Mouse (Mus musculus): ENCODE measurements around the gene Zfyve1.

DNA sequence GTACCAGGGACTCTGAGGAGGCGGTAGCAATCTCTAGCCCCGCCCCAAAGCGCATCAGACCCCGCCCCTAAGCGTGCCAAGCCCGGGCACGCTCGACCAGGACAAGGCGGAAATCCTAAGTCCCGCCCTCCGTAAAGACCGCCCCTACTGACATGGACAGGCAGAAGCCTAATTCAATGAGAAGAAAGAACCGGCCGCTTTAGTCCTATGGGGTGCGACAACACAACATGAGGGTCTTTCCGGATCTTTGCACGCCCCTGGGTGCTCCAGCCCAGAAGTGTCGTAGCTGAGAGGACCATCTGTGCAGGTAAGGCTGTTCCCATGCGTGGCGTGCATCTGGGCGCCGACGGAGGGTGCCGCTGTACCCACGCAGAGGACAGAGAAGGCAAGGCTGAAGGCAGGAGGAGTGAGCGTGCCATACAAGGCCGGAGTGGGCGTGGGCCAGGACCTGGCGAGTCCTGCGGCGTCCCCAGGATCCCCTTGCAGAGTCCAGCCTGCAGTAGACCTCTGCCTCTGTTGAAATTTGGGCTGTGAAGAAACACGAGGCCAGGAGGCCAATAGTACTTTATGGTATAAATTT, 76.6 kb downstream of the Zfyve1 start, which contains the start of gene Dcaf4:
- TF ChIP-seq CTCF (IDR thresholded peaks at IDR 0.05; ENCODE audit: low read depth) (peak; percentile 72), EP300 (IDR thresholded peaks at IDR 0.05; ENCODE audit: low read depth) (no peak)
